Mouse (Mus musculus): ENCODE data around the gene Hoxd11. TPM values are rescaled to one million over a fixed set of nuclear protein-coding genes. Genes with fewer than 3 reads are reported as not detected.

Gene Hoxd11
- total RNA-seq, 4 experiments from 2014 or later = not detected

GRCm38 (mm10) chr2:74680561-74681398 lies 1.4 kb downstream of the Hoxd11 start:
- DNase-seq (ENCODE audit: low spot score in 2 of 2) = no peak

GRCm38 (mm10) chr2:74681594-74682531 lies 2.5 kb downstream of the Hoxd11 start:
- DNase-seq (ENCODE audit: low spot score in 2 of 2) = no peak

- DNase-seq (ENCODE audit: low spot score in 2 of 2) = no peak
These were observed 3.4 kb downstream of the Hoxd11 start for GRCm38 (mm10) chr2:74682796-74683195.

GRCm38 (mm10) chr2:74683471-74683951 lies 4.2 kb downstream of the Hoxd11 start:
- no peak for DNase-seq (ENCODE audit: low spot score in 2 of 2)

GRCm38 (mm10) chr2:74684106-74684505 lies 4.7 kb downstream of the Hoxd11 start:
- DNase-seq (ENCODE audit: low spot score in 2 of 2) = no peak

- no peak for DNase-seq (ENCODE audit: low spot score in 2 of 2)
These were observed 5.8 kb downstream of the Hoxd11 start for GRCm38 (mm10) chr2:74685059-74685603.

- DNase-seq (ENCODE audit: low spot score in 2 of 2) = no peak
These were observed 7.1 kb downstream of the Hoxd11 start for GRCm38 (mm10) chr2:74686301-74686987.

GRCm38 (mm10) chr2:74686988-74687697 lies 7.8 kb downstream of the Hoxd11 start:
- DNase-seq (ENCODE audit: low spot score in 2 of 2) = no peak

- no peak for DNase-seq (ENCODE audit: low spot score in 2 of 2)
These were observed 8.6 kb downstream of the Hoxd11 start for GRCm38 (mm10) chr2:74687698-74688555.

GRCm38 (mm10) chr2:74688795-74689573 lies 9.6 kb downstream of the Hoxd11 start:
- no peak for DNase-seq (ENCODE audit: low spot score in 2 of 2)

GRCm38 (mm10) chr2:74689574-74690337 lies 10.4 kb downstream of the Hoxd11 start:
- no peak for DNase-seq (ENCODE audit: low spot score in 2 of 2)

- no peak for DNase-seq (ENCODE audit: low spot score in 2 of 2)
These were observed 11.0 kb downstream of the Hoxd11 start for GRCm38 (mm10) chr2:74690338-74690716.

GRCm38 (mm10) chr2:74691022-74691951 lies 11.9 kb downstream of the Hoxd11 start, which contains the start of gene Hoxd10:
Hoxd10 (plus strand) TSS chr2:74691924.
- DNase-seq (ENCODE audit: low spot score in 2 of 2) = no peak

GRCm38 (mm10) chr2:74691995-74692807 lies 12.8 kb downstream of the Hoxd11 start:
- no peak for DNase-seq (ENCODE audit: low spot score in 2 of 2)

GRCm38 (mm10) chr2:74692808-74693431 lies 13.6 kb downstream of the Hoxd11 start:
- DNase-seq (ENCODE audit: low spot score in 2 of 2) = no peak
